Mouse (Mus musculus) large intestine, adult 2 months (tissue): ENCODE measurements around the gene Col4a4. TPM values are rescaled to one million over a fixed set of nuclear protein-coding genes. Genes with fewer than 3 reads are reported as not detected.

Source experiments
- DNase-seq: peaks from one replicate; pipeline ENCODE4 v3.0.0-alpha.2; 2012; ENCODE audit warnings: low read depth, low spot score
- WGBS: fragments of 180-500 bp; shearing (Covaris S2); methylation state at CpG from one replicate; pipeline ENCODE4 v1.1.7; 2018; 5-methylcytosine and 5-hydroxymethylcytosine counted together
- polyA plus RNA-seq: library from polyadenylated mRNA; depleted of rRNA; stranded (reverse); fragments of >200 nt; gene quantifications from 2 replicates; pipeline ENCODE4 v1.2.3, GENCODE M21; 2012; rRNA removed

Gene Col4a4
- polyA plus RNA-seq, 1 experiment, result 0.05 TPM

DNA sequence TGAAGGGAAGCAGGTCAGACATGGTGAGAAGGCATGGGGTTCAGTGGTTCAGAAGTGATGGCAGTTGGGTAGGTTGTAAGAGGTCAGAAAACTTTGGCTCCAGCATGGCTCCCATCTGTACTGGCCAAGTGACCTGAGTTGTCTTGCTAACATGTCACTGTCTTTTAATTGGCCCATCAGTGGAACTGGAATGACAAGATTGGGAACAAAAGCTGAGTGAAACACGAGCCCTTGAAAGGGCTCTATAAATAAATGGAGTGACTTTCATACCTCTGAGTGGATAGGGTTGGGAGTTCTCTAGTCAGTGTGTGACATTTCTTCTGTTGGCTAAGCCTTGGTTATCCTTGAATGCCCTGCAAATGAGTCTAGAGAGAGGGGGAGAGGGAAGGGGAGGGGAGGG lies 146.5 kb downstream of the Col4a4 start:
- 39% methylated on average over 1 of the region's 1 CpGs for WGBS
- DNase-seq, result no peak

DNA sequence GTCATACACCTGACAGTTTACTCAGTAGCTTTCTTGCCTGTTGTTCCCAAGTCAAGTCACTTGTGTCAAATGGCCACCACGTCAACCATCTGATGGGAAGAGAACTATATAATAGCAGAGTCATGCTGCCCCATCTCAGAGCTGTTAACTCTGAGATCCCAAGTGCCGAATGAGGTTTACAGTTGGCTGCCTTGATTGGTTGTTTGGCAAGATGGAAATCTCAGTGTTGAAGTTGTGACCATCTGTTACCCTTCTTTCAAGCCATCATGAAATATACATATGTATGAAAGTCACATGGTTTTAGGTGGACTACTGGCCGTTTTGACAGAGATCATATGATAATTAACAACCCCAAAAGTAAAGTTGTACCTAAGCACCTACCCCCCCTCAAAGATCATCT lies 149.4 kb downstream of the Col4a4 start:
- DNase-seq, result no peak
- WGBS, result 83% methylated on average over 3 of the region's 3 CpGs

DNA sequence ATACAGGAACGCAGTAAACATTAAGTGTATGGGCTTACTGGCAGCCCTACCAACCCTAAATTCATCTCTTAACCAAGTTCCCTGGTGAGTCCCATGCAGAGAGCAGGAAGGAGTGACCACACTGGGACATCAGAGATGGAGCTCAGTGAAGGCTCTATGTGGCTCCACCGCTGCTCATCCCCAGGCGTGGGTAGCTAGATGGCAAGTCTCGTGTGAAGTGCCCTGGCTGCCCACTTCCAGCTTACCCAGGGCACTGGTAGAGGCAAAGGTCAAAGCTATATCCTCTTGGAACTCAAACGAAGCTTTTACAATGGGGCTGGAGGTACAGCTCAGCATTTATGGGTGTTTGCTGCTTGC lies 153.0 kb downstream of the Col4a4 start:
- WGBS, result 51% methylated on average over 5 of the region's 5 CpGs
- DNase-seq, result no peak

DNA sequence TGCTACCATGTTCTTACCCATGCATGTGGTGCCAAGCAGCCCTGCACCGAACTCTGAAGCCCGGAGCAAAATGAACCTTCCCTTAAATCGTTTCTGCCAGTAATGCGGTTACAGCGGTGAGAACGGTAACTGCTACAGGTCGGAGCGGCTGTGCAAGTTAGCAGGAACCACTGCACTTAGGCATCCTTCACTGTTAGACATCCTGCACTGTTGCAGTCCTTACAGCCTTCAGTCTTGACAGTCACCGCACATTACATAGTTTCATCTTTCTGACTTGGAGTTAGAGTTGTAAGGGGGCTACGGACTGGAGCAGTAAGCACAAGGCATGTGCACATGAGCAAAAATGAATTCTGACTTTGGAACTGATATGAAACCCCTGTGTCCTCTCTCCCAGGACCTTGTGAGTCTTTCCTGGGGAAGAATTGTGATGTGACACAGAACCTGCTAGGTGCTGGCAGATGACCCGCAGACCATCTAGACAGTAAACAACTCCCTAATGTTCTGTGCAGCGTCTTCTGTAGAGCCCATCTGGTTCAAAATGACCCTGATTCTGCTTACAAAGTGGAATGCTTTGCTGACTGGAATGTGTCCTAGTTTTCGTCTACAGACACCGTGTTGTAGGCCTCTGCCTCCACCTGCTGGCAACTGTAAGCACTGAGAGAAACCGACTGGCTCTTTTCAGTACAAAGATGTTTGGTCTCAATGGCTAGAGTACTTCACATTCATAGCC lies 153.6 kb downstream of the Col4a4 start:
- WGBS, result 63% methylated on average over 15 of the region's 15 CpGs
- DNase-seq, result no peak

DNA sequence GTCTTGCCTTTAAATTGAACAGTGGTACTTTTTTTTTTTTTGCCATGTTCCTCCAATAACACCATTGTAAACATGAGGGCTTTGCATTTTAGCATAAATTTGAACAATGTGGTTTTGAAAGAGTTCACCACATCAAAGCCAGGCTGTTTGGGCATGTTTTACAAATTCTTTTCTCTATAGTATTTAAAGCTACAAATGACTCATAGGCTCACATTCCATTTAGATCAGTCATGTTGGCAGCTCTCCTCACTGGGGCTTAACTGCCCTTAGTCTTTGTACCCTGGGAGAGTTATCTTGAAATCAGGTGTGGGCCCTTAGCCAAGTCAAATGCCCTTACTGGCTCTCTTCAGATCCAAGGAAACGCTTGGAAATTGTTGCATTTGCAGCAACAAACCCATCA lies 157.6 kb downstream of the Col4a4 start:
- WGBS, result 18% methylated on average over 1 of the region's 1 CpGs
- peak; percentile 61 for DNase-seq

DNA sequence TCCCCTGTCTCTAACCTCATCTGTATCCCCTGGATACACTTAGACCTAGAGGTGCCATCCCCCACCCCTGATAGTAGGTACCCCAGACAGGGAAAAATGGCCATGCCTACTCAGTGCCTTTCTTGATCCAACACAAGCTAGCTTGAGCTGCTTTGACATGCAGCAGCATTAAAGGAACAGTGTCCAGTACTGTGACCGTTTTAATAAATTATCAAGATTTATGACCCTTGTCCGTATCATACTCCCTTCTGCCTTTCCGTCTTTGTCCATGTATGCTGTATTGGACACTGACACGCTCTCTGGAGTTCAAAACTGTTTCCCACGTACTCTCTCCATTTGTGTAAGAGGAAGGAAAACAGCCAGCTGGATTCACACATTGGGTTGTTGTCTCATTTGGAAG lies 158.9 kb downstream of the Col4a4 start:
- WGBS, result 90% methylated on average over 5 of the region's 5 CpGs
- DNase-seq, result no peak

DNA sequence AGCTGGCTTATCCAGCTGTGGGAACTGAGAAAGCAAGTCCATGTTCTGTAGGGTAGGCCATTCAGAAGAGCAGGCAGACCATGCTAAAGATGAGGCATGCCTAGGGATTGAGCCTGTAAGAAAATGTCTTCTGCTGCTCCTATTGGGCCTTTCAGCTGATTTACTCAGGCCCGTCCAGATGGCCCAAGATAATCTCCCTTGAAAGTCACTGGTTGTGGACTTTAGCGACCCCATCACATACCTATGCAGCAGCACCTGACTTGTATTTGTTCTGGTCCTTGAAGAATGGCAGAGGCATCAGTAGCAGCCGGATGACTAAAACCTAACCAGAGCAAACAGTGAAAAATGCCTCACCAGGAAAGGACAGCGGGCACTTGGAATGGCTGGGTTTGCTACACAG lies 171.0 kb downstream of the Col4a4 start:
- DNase-seq, result no peak
- WGBS, result 90% methylated on average over 4 of the region's 4 CpGs

DNA sequence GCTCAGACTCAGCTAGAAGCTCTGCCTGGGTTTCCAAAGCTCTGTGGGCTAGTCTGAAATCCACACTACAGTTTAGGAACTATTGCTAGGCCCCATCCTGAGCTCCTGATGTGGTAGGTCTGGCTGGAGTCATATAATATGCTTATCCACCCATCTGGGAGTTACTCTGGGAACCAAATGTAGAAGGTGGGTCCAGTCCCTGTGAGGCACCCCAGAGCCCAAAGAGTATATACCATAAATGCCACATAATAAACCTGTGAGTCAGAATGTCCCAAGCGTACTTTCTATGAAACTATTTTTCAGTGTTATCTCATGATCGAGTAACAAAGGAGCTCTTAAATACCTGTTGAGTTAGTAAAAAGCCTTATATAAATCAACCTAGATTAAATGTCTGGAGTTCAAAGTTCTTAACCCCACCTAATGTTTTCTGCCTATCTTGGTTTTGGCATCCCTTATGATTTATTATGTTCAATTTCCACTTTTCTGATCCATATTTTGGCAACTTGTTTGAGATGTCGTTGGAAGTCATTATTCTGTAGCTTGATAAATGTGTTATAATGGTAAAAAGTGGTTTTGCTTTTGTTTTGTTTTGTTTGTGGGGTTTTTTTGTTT lies 172.1 kb downstream of the Col4a4 start:
- DNase-seq, result no peak
- 35% methylated on average over 3 of the region's 3 CpGs for whole genome bisulfite sequencing

DNA sequence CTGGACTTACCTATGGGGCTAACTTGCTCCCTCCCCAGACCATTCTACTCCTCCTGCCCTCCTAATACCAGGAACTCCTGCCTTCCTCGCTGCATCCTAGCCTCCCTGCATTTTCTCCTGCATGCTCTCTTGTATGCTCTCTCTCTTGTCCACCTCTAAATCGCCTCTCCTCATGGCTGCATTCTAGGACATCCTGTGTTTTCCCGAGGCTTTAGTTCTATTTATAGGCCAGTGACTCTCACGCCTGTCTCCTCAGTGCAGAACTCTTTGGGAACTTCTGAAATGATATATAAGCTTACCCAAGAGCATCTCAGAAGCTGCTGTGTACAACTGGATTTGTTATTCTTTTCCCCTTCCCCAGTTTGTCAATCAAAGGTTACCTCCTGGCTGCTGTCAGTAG lies 174.6 kb downstream of the Col4a4 start:
- WGBS, result 71% methylated on average over 4 of the region's 4 CpGs
- DNase-seq, result no peak

DNA sequence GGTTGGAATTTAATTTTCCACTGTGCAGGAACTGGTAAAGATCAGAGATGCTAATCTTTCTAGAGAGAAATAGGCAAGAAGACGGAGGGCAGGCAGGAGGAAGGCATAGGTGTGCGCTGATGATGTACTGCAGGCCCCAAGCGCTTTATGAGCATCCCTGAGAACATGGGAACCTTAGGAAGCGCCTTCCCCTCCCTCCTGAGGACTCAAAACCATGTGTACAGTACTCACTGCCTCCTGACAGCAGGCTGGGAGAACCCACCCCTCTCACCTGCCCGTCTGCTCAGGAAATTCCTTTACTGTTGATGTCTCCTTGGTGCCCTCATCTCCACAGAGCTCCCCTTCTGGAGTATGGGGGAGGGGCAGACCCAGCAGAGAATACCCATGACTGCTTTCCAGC lies 175.1 kb downstream of the Col4a4 start:
- WGBS, result 92% methylated on average over 5 of the region's 5 CpGs
- DNase-seq, result no peak

DNA sequence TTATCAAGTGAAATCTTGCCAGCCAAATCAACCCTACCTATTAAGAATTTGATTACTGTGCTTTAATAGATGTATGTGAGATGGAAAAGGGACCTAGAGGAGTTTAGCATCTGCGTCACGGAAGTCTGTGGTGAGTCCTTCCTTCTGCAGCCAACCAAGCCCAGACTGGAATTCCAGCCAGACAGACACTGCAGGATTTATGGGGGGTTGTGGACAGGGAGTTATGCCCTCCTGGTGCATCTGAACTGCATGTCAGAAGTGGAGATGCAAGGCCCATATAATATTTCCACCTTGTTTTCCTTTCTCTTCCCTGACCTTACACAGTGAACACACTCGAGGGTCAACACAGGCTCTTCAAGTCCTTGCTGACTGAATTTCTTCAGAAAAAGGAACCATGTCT lies 176.1 kb downstream of the Col4a4 start:
- DNase-seq, result no peak
- WGBS, result 69% methylated on average over 3 of the region's 3 CpGs

DNA sequence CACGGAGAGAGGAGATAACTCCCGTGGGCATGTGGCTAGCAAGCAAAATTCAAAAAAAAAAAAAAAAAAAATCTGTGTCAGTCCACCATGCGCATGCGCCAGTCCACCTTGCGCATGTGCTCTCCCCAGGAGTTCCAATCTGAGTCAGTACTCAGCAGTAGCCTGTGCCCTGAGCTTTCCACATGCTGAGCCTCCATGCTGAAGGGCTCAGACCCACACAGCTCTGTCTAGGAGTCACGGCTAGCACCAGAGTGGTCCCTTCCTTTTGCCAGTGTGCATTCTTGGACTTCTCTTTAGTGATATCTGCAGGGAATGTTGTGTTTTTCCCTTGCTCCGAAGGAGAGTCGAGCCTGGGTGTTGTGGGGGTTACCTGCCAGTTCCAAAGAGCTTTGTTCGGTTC lies 177.4 kb downstream of the Col4a4 start:
- WGBS, result 93% methylated on average over 9 of the region's 9 CpGs
- no peak for DNase-seq

DNA sequence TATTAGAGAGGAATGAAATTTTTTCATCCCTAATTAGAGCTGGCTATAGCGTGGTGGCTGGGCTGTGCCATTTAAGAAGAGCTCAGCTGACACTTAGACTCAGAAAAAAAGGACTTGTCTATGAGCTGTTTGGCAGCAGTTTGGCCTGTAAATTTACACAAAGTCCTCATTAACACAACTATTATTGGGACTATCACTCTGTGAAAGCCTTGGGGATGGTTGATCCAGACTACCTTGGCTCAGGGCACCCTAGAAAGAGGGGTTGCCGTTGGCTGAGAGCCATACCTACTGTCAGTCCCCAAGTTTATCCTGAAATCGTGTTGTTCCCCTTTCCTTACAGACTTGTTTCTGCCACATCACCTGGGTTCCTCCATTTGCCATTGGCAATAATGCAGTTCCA lies 178.9 kb downstream of the Col4a4 start:
- no peak for DNase-seq
- 84% methylated on average over 3 of the region's 3 CpGs for WGBS

Other genes with a start within 250 kb of the Col4a4 start
- gene Col4a3, start 72 bp upstream of the Col4a4 start, polyA plus RNA-seq, result 0.06 and 0.74 TPM in 2 replicates
- 30.8 and 40.5 TPM in 2 replicates for gene Mff, start 138.0 kb upstream of the Col4a4 start, polyA plus RNA-seq
- 281 and 316 TPM in 2 replicates for gene Tm4sf20, start 181.6 kb upstream of the Col4a4 start, polyA plus RNA-seq
- gene Gm47791, start 184.4 kb upstream of the Col4a4 start, polyA plus RNA-seq, result not detected in 2 replicates